Mouse (Mus musculus) ES-E14 (cell line): ENCODE data around the gene Fes.

Experiments used
- MAFK ChIP-seq: IDR thresholded peaks from 2 replicates; pipeline ENCODE4 v1.6.1; 2014; ENCODE audit warnings: mild to moderate bottlenecking, low read depth, low read length, inconsistent platforms; ENCODE audit not compliant: insufficient read depth
- ZC3H11A ChIP-seq: IDR thresholded peaks from 2 replicates; pipeline ENCODE4 v1.6.1; 2012; ENCODE audit warnings: low read depth, mild to moderate bottlenecking, inconsistent platforms, low read length, borderline replicate concordance
- ZNF384 ChIP-seq: IDR thresholded peaks from 2 replicates; pipeline ENCODE4 v1.6.1; 2012; ENCODE audit warnings: low read depth, low read length, inconsistent platforms

DNA sequence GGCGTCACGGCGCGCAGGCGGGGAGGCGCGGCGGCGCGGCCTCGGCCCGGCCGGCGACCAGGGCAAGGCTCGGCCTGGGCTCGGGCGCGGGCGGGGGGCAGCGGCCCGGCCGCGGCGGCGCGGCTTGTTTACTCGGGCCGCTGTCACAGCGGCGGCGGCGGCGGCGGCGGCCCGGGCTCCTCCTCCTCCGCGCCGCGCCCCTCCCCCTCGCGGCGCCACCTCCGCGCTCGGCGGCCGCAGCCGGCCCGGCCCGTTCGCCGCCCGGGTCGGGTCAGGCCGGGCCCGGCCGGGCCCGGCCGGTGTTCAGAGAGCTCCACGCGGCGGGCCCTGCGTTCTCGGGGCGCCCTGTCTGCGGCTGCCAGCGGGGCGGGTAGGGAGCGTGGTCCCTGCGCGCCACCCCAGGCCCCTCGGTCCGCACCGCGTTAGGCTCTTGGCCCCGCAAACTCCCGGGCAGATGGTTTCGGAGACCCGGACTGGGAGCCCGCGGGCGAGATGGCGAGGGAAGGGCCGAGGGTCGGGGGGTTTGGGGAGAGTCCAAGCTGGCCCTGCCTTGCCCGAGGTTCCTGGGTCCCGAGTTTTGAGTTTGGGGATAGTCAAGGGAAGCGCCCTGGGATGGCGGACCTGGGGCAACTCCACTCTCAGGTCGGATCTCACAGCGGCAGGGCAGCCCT, 15.0 kb upstream of the Fes start:
- TF ChIP-seq MAFK (no peak), ZNF384 (no peak), ZC3H11A (no peak)
